Mouse (Mus musculus): ENCODE measurements at regions not wholly inside any gene's neighbourhood (a gene's known extent, or its start where the extent isn't known, plus 50 kb on each side); places are given as distances from the start of the nearest gene placed in this dataset.

DNA sequence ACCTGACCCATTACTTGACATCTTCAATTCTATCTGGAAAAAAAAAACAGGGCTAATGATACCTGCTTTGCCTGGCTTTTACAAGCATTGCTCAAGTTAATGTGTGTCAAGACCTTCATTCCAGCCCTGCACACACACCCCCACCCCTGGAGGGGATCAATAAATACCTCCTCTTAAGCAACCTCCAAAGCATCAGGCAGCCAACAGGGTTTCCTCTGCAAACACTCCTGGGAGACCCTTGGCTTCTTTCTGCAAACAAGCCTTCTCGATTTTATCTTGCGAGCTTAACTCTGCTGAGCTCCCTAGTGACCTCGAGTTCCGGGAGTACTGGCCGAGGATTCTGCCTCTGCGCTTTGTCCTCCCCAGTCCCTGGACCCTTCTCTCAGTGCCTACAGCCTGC, 72.1 kb upstream of the Dio3 start:
- TF ChIP-seq POLR2A (IDR thresholded peaks at IDR 0.05; ENCODE audit: insufficient read depth, low read depth, low read length), result no peak
- no peak for TF ChIP-seq CTCF (IDR thresholded peaks at IDR 0.05)
